Mouse (Mus musculus) A20 (cell line): ENCODE measurements around the gene Ssh1.

Experiments used
- DNase-seq: peaks from one replicate; pipeline ENCODE4 v3.0.0-alpha.2; 2011; ENCODE audit warnings: low read depth, low spot score

Gene Ssh1

GRCm38 (mm10) chr5:113932310-113932709 lies 61.4 kb downstream of the Ssh1 start:
- DNase-seq: no peak

DNA sequence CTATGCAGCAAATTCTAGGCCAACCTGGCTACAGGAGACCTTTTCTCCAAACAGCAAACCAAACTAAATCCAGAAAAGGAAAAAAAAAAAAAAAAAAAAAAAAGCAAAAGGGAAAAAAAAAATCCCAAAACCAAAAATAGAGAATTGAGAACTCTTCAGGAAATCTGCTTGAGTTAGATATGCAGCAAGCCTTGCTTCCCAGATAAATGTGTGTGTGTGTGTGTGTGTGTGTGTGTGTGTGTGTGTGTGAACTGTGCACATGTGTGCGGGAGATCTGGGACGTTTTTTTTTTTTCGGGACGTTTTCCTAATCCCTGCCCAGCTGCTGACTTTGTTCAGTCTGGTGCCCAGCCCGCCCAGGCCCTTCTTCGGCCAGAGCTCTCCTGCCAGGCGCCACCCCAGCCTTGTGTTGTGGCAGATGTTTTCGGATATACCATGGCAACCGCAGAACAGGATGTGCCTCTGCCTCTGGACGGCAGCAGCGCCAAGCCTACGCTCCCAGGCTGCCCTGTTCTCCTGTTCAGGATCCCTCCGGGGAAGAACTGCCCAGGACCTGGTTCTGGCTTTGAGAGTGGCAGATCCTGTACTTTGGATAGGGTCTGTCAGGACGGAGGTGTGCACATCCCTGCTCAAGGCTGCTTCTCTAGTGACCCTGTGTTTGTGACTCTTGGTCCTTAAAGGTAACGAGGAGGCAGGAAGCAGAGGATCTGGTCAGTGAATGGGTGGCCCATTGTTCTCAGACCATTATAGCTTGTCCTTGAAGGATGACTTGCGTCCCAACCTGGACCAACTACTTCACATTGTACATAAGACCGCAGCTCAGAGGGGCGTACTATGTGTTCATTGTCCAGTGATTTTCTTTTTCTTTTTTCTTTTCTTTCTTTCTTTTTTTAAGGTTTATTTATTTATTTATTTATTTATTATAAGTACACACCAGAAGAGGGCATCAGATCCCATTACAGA lies 62.8 kb downstream of the Ssh1 start:
- DNase-seq: no peak

GRCm38 (mm10) chr5:113929950-113930647 lies 63.6 kb downstream of the Ssh1 start:
- no peak for DNase-seq

- DNase-seq: no peak
These were observed 64.2 kb downstream of the Ssh1 start for GRCm38 (mm10) chr5:113929526-113929925.

DNA sequence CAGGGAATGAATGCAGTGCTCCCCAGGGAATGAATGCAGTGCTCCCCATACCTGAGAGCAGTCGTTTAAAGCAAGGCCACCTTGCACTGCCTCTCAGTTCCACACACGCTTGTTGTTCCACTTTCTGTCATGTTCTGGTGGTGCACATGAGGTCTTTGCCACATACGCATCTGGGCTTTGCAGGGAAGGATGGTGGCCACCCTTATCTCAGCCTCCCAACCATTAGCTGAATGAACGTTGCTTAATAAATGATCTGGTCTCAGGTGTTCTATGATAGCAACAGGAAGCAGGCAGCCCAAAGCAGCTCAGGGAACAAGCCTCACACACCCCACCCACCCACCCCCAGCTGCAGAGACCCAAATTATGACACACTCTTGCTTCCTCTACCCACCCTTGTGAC lies 69.1 kb downstream of the Ssh1 start:
- no peak for DNase-seq

DNA sequence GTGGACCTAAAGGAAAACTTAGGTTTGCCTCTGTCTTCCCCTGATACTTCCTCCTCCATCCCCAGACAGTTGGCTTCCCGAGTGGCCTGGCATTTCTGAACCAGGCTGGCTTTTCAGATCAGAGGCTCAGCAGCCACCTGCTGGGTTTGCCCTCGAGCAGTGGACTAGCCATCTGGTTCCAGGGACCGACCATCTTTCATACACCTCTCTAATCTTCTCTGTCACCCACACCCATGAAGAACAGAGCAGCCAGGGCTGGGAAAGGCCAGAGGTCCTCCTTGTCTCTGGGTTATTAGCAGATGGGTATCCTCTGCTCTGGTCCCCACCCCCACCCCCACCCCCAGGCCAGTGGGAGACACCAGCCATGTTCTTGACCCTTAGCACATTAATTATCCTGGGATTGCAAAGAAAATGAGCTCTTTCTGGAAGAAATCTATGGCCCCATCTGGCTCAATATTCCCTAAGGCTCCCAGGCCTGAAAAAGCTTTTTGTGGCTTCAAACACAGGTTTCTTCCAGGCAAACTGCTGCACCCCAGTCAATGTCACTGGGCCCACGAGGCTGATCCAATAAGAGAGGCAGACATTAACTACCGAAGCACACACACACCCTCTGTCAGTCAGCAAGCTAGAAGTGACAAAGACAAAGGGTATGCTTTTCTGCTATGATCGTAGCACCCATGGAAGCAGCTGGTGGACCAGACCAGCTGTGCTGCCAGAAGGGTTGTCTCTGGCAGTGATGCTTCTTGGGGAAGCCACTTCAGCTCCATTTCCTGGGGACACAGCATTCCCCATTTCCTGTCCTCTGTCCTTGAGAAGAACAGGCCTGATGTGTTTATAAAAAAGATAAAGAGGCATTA lies 72.2 kb downstream of the Ssh1 start:
- no peak for DNase-seq

DNA sequence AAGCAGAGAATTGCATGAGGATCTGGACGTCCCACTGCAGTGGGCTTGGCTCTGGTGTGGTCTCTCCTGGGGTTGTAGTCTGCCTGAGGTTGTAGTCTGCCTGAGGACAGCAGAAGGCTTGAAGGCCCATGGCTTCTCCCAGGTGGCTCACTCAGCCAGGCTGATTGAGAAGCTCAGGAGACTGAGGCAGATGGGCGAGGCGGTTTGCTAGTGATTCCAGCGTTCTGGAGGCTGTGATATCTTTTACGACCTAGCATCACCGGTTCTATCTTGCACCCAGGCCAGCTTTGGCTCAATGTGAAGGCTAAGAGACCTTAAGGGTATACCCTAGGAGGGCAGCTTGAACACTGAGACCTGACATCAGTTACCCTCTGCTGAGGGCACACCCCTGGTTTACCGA lies 74.6 kb downstream of the Ssh1 start:
- no peak for DNase-seq

- DNase-seq: no peak
These were observed 75.0 kb downstream of the Ssh1 start for GRCm38 (mm10) chr5:113918654-113919053.

- DNase-seq: no peak
These were observed 83.0 kb downstream of the Ssh1 start for GRCm38 (mm10) chr5:113910705-113911104.

DNA sequence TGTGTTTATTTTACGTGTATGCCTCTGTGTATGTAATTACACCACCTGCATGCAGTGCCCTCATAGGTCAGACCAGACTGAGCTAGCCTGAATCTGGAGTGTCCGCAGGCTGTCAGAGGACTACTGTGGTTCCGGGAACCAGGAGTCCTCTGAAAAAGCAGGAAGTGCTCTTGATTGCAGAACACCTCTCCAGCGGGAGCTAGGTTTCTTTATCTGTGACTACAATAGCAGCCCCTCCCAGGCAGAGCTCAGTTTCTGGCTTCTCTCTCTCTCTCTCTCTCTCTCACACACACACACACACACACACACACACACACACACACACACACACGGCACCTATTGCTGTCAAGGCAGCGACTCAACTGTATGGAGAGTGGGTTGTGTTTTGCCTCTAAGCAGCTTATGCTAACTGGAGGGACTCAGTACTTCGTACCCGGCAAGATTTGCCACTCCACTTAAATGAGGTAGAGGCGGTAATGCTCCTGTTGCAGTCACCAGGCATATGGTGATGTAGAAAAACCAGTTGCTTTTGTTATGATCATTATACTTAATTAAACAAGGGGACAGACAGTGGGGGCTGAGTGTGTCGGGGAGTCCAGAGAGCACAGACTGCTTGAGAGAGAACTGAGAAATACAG lies 83.5 kb downstream of the Ssh1 start:
- no peak for DNase-seq

DNA sequence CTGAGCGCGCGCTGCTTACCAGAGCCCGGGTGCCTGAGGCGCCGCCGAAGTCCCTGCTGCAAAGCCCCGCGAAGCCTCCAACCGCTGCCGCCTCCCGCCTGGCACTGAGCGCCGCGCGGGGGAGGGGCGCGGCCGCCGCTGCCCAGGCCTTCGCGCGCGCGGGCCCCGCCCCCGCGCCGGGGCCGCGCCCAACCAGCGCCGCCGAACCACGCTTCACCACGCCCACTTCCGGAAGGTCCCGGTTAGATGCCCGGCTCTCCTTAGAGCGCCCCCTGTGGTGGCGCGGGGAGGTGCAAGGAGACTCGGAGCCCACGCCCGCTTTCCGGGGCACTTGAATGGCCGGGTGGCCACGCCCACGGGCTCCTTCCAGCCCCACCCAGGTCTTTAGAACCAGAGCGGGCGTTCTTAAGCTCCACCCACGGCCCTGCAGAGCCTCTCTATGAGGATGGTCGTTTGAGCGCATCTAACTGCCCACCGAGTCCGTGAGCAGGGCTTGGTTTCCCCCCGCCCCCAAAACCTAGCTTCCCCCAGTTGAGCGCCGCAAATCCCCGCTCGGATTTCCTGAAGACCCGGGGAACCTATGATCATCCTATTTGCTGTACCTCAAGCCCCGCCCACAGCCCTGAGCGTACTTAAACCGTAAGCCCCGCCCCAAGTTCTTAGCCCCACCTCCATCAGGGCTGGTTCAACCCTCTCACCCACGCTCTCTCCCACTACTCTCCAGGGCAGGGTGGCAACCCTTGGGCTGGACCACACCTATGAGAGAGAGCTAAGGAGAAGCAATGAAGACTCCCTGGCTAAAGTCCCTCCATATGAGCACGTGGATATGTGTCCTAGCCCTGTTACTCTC lies 84.9 kb downstream of the Ssh1 start, which contains the start of gene Coro1c:
Gene Coro1c, minus strand, starts transcription at position 167 of the 850 bp plus-strand sequence.
- peak; percentile 99 for DNase-seq

GRCm38 (mm10) chr5:113907786-113908567 lies 85.7 kb downstream of the Ssh1 start:
- DNase-seq: peak; percentile 88

DNA sequence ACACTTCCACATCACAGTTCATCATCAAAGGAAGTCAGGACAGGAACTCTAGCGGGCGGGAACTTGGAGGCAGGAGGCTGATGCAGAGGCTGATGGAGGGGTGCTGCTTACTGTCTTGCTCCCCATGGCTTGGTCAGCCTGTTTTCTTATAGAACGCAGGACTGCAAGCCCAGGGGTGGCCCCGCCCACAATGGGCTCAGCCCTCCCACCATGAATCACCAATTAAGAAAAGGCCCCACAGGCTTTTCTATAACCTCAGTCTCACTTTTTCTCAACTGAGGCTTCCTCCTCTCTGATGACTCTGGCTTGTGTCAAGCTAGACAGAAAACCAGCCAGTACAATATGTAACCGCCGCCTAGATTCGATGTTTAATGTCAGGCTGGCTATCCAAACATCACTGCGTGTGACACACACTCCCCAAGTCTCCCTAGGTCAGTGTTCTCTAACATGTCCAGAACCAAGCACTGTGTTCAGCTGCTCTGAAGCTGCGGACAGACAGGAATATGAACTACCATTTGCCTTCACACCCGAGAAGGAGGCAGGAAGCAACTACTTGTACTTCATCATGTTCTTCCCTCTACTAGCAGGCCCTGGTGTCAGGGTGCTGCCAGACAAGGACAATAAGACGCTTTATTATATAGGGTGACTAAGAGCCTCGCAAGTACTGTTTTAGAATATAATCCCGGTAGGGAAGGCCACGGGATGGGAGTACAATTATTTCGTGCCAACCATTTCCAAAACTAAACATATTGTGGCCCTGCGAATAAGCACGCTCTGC lies 86.5 kb downstream of the Ssh1 start:
- peak; percentile 65 for DNase-seq

DNA sequence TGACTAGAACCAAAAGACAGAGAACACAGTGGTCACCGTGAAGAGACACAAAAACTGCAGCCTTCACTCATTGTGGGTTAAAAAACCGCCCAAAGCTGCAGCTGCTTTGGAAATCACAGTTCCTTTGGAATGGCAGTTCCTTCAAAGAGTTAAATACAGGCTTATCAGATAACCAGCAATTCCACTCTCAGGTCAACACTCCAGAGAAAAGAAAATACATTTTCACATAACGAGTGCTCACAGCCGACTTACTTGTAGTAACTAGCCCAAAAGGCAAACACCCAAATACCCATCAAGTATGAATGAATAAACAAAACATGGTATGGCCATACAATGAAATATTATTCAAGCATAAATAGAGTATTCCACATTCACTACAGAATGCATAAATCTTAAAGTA lies 88.7 kb downstream of the Ssh1 start:
- DNase-seq: no peak

GRCm38 (mm10) chr5:113902983-113903382 lies 90.7 kb downstream of the Ssh1 start:
- DNase-seq: no peak

- no peak for DNase-seq
These were observed 91.7 kb downstream of the Ssh1 start for GRCm38 (mm10) chr5:113902017-113902416.

DNA sequence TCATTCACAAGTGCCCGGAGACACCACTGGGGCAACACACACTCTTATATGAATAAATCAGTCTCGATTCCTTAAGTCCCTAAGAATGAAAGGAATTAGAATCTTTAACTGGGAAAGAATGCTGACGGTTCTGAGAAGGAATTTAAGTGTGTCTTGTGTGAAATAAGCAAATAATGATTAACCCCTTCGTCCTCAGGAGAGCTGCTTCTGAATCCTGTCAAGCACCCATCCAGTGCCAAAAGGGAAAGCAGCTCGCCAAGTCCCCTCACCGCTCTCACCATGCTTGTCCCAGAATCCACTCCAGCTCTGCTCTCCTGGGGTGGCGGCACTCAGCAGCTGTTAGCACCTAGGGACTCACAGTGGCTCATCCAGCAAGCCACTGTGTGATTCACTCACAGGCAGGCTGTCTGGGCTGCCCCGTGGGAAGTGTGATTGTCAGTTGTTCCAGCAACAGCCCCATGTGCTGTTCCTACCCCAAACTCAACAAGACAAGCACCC lies 92.6 kb downstream of the Ssh1 start:
- no peak for DNase-seq

GRCm38 (mm10) chr5:113899543-113899942 lies 94.2 kb downstream of the Ssh1 start:
- no peak for DNase-seq

DNA sequence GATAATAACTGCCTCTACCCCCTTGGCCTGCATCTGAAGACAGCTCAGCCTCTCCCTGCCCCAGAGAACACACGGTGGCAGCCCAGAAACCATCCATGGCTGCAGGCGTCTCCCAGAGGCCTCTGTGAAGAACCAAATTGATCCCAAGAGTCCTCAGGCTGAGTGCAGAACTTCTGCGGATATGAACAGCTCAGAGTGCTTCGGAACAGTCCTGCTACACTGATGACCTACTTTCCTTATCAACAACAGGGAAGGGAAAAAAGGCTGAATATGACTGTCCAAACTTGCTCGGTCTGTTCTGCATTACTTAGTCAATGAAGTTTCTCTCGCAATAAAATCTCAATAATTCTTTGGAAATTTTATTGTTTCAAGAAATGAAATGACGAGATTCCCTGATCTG lies 101.7 kb downstream of the Ssh1 start:
- no peak for DNase-seq
